Mouse (Mus musculus) myocyte (in vitro differentiated cells): ENCODE data around the gene Dock1.

Source experiments
- POLR2A ChIP-seq: IDR thresholded peaks from one replicate; pipeline ENCODE4 v1.6.1; 2011; ENCODE audit warnings: low read depth, mild to moderate bottlenecking, control low read depth, moderate library complexity; ENCODE audit not compliant: insufficient read length
- POLR2AphosphoS2 ChIP-seq: IDR thresholded peaks from one replicate; pipeline ENCODE4 v1.6.1; 2011; ENCODE audit warnings: low read depth, control low read depth; ENCODE audit not compliant: insufficient read length
- USF1 ChIP-seq: IDR thresholded peaks from one replicate; pipeline ENCODE4 v1.6.1; 2011; ENCODE audit warnings: low read depth, mild to moderate bottlenecking, control low read depth, moderate library complexity

DNA sequence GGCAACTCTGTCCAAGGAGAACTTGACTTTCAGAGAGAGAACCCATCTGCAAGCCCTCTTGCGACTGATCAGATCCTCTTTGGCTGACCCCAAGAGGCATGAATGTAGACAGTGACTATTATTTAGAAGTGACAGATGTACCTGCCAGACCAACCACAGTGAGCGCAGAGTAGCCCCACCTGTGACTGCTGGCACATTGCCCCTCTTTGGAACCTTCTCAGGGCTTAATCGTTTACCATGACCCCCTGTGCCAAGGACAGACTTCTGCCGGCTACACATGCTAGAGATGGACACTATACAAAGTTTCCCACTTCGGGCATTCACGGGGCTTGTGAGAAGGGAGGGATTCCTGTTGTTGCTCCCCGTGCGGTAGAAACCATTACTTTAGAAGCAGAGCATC lies 413.0 kb downstream of the Dock1 start:
- TF ChIP-seq USF1 (no peak), POLR2A (no peak), POLR2AphosphoS2 (no peak)
